Mouse (Mus musculus): ENCODE results near the gene 4930470P17Rik. TPM values are rescaled to one million over a fixed set of nuclear protein-coding genes. Genes with fewer than 3 reads are reported as not detected.

4930470P17Rik gene
- total RNA-seq, 2 experiments from 2014 or later, result not detected

DNA sequence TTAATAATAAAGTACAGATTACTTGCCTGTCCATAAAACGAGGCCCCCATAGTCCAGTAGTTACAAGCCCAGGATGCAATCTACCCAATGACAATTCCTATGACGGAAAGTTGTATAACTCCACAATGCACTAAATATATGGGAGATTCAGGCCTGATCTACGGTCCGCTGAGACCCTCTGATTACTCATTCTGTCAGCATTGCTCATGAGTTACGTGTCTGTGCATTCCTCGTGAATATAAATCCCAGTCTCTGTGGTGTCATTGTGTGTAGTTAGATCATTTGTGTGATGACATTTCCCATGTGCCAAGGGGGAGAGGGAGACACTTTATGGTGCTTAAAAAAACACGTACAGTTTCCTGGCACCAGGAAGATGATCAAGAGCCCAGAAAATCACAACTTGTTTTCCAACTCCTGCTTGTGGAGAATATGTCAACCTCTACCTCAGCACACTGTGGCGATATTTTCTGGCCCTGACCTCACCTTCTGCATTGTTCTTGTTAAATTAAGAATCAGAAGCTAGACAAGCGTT lies 13.4 kb downstream of the 4930470P17Rik start:
- intact Hi-C loops (cut with DNase I; ENCODE audit: low total_unique reads), result no loop called here
- DNase-seq, result no peak

GRCm38 (mm10) chr2:170584678-170585077 lies 17.1 kb downstream of the 4930470P17Rik start:
- intact Hi-C loops (cut with DNase I; ENCODE audit: low total_unique reads), result no loop called here
- no peak for DNase-seq

- DNase-seq, result peak; percentile 12
These were observed 22.3 kb downstream of the 4930470P17Rik start for GRCm38 (mm10) chr2:170579551-170579950.

DNA sequence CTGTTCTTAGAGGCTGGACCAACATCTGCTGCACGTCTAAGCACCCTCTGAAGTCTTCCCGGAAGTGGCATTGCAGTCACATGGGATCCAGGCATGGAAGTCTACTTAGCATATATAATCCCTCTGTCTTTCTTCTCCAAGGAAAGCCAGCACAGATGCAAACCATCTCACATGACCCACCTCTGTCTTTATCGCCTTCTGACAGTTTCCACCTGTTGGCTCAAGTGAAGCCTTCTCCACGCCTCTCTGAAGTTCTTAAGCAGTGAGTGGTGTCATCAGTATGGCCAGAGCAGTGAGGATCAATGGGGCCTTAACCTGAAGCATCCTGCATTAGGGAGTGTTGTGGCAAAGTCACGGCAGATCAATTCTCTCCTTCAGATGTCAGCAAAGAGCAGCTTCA lies 23.2 kb downstream of the 4930470P17Rik start:
- intact Hi-C loops (cut with DNase I; ENCODE audit: low total_unique reads), result no loop called here
- no peak for DNase-seq

More at GRCm38 (mm10) chr2:170579551-170579950, 22.3 kb downstream of the 4930470P17Rik start:
- intact Hi-C loops (cut with DNase I; ENCODE audit: low total_unique reads), result no loop called here

DNA sequence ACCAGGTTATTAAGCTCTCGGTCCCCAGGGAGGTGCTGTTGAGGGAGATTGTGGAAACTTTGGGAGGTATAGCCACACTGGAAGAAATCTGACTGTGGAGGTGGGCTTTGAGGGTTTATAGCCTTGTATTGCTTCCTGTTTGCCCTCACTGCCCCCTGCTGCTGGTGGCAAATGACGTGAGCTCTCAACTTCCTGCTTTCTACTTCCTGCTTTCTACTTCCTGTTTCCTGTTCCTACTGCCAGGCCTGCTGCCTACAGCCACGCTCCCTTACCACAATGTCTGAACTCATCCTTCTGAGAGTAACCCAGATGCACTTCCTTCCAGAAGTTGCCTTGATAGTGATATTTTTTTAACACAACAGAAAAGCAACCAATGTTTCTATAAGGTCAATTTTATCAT lies 24.3 kb downstream of the 4930470P17Rik start:
- intact Hi-C loops (cut with DNase I; ENCODE audit: low total_unique reads), result no loop called here
- no peak for DNase-seq

- DNase-seq, result no peak
- intact Hi-C loops (cut with DNase I; ENCODE audit: low total_unique reads), result no loop called here
These were observed 25.7 kb downstream of the 4930470P17Rik start for GRCm38 (mm10) chr2:170576077-170576476.

- no peak for DNase-seq
- intact Hi-C loops (cut with DNase I; ENCODE audit: low total_unique reads), result no loop called here
These were observed 36.8 kb downstream of the 4930470P17Rik start for GRCm38 (mm10) chr2:170564995-170565394.

GRCm38 (mm10) chr2:170563956-170564855 lies 37.6 kb downstream of the 4930470P17Rik start:
- intact Hi-C loops (cut with DNase I; ENCODE audit: low total_unique reads), result no loop called here
- no peak for DNase-seq

GRCm38 (mm10) chr2:170552088-170552487 lies 49.7 kb downstream of the 4930470P17Rik start:
- intact Hi-C loops (cut with DNase I; ENCODE audit: low total_unique reads), result no loop called here

DNA sequence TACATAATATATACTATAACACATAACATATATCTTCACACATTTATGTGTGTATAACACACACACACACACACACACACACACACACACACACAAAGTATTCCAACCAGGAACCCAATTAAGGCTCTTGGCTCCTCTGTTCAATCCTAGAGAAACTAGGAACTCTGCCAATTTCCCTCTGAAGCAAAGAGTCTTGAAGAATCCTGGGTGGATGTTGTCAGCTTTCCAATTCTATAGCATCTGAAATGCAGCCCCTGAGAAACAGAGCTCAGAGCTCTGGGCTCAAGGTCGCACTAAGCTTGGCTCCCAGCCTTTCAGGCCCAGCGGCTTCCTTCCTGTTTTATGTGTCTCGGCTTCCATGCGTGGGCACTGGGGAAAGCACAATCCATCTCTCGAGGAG lies 51.6 kb downstream of the 4930470P17Rik start:
- no peak for DNase-seq
- intact Hi-C loops (cut with DNase I; ENCODE audit: low total_unique reads), result no loop called here

More at GRCm38 (mm10) chr2:170552088-170552487, 49.7 kb downstream of the 4930470P17Rik start:
- no peak for DNase-seq

GRCm38 (mm10) chr2:170549146-170549545 lies 52.7 kb downstream of the 4930470P17Rik start:
- intact Hi-C loops (cut with DNase I; ENCODE audit: low total_unique reads), result no loop called here
- DNase-seq, result no peak

GRCm38 (mm10) chr2:170548046-170548445 lies 53.8 kb downstream of the 4930470P17Rik start:
- DNase-seq, result no peak
- intact Hi-C loops (cut with DNase I; ENCODE audit: low total_unique reads), result no loop called here

- intact Hi-C loops (cut with DNase I; ENCODE audit: low total_unique reads), result no loop called here
- no peak for DNase-seq
These were observed 54.3 kb downstream of the 4930470P17Rik start for GRCm38 (mm10) chr2:170547526-170547925.

- DNase-seq, result no peak
- intact Hi-C loops (cut with DNase I; ENCODE audit: low total_unique reads), result no loop called here
These were observed 56.1 kb downstream of the 4930470P17Rik start for GRCm38 (mm10) chr2:170545745-170546144.

DNA sequence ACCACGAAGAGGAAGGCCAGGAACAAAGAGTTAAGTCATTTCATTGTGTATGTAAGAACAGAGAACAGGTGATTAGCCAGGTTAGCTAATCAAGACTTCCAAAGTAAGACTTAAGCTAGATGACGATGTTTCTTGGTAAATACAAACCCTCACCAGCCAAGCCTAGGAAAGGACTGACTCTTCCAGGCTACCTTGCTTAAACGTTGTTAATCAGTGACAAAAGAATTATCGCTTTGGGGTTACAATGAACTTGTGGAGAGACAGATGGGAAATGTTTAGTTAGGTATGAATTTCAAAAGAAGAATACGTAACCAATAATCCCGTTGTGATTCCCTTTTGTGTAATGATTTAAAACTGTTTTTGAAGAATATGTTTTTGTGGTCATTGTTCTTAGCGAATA lies 56.9 kb downstream of the 4930470P17Rik start:
- intact Hi-C loops (cut with DNase I; ENCODE audit: low total_unique reads), result no loop called here
- DNase-seq, result no peak

DNA sequence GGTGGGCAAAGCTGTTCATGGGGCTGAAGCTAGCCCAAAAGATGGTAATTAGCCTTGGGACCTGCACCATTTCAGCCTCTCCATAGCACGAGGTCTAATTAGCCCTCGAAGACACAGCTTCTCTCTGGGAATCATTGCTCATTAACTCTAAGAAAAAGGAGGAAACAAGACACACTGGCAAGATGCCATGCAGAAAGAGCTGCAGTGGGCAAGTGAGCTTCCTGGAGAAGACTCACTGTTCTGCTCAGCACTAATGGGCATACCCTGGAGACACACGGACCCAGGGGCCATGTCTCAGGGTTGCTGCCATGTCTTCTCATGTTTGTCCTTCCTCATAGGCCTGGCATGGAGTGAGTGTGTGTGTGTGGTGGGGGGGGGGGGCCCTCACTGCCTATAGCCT lies 57.7 kb downstream of the 4930470P17Rik start:
- no peak for DNase-seq
- intact Hi-C loops (cut with DNase I; ENCODE audit: low total_unique reads), result no loop called here

DNA sequence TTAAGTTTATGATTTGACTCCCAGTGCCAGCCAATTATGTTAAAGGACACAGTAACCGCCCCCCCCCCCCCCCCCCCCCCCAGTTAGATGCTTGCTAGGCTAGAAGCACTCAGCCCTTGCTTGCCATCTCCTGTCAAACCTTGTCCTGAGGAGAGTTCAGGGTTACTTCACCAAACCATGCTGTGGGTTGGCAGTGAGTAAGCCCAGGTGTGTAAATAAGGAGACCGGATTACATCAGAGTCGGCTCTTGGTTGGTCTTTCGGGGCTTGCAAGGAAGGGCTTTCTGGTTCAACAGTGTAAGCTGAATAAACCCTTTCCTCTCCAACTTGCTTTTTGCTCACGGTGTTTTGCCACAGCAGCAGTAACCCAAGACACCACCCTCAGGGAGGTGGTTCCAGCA lies 58.2 kb downstream of the 4930470P17Rik start:
- DNase-seq, result no peak
- intact Hi-C loops (cut with DNase I; ENCODE audit: low total_unique reads), result no loop called here

GRCm38 (mm10) chr2:170539211-170539610 lies 62.6 kb downstream of the 4930470P17Rik start:
- intact Hi-C loops (cut with DNase I; ENCODE audit: low total_unique reads), result no loop called here
- no peak for DNase-seq

DNA sequence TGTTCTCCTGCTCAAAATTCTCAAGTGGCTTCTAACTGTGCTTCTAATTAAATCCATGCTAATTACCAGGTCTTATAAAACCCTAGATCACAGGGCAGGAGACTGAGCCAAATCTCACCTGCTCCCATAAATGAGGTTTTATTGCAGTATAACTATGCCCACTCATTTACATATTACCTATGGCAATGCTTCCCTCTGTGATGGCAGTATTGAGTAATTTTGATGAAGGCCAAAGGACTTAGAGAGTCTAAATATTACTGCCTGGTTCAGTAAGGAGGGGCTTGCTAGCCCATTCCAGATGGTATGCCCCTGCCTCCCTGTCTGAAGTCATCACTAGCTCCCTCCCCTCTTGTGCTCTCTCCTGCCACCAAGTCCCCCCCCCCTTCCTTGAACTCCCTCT lies 66.0 kb downstream of the 4930470P17Rik start:
- DNase-seq, result no peak
- intact Hi-C loops (cut with DNase I; ENCODE audit: low total_unique reads), result no loop called here

- intact Hi-C loops (cut with DNase I; ENCODE audit: low total_unique reads), result no loop called here
- no peak for DNase-seq
These were observed 67.0 kb downstream of the 4930470P17Rik start for GRCm38 (mm10) chr2:170534803-170535174.

Data from gastrocnemius, postnatal 14 days (tissue).